Mouse (Mus musculus): ENCODE results near the gene Psmg4. TPM values are rescaled to one million over a fixed set of nuclear protein-coding genes. Genes with fewer than 3 reads are reported as not detected.

Gene Psmg4
- polyA plus RNA-seq, 1 experiment from 2014 or later: 82.3 TPM

GRCm38 (mm10) chr13:34153254-34154011, 9.3 kb upstream of the Psmg4 start:
- H3K36me3 ChIP-seq (ENCODE audit: control insufficient read depth, insufficient read depth): no peaks in the 10 kb centered on the region
- H3K4me1 ChIP-seq (replicated peaks; ENCODE audit: control insufficient read depth, insufficient read depth, low read length): peaks cover 50% of the 10 kb centered on the region
- WGBS: 55% methylated on average over 4 of the region's 5 CpGs
- peak overlapping the region; percentile 28 for H3K4me2 ChIP-seq (ENCODE audit: low read length)
- no peak overlapping the region for H3K4me3 ChIP-seq (replicated peaks; ENCODE audit: low read length)
- H3K9ac ChIP-seq (replicated peaks; ENCODE audit: low read depth, low read length): peak overlapping the region; percentile 7; the same call in 1 of the 2 replicates
- peak; percentile 55 for ATAC-seq
- H3K9me3 ChIP-seq (ENCODE audit: control insufficient read depth, low read length): no peaks in the 10 kb centered on the region
- peak overlapping the region; percentile 89 for H3K27ac ChIP-seq (ENCODE audit: low read length)
- H3K27me3 ChIP-seq (replicated peaks; ENCODE audit: control insufficient read depth, insufficient read depth, low read length): no peaks in the 10 kb centered on the region

- Histone ChIP-seq H3K27ac (ENCODE audit: low read length) (peak overlapping the region; percentile 89), H3K4me1 (replicated peaks; ENCODE audit: control insufficient read depth, insufficient read depth, low read length) (peaks cover 44% of the 10 kb centered on the region), H3K9ac (replicated peaks; ENCODE audit: low read depth, low read length) (peak overlapping the region; percentile 39), H3K27me3 (replicated peaks; ENCODE audit: control insufficient read depth, insufficient read depth, low read length) (no peaks in the 10 kb centered on the region), H3K9me3 (ENCODE audit: control insufficient read depth, low read length) (no peaks in the 10 kb centered on the region), H3K36me3 (ENCODE audit: control insufficient read depth, insufficient read depth) (no peaks in the 10 kb centered on the region), H3K4me3 (replicated peaks; ENCODE audit: low read length) (peak overlapping the region; percentile 29), H3K4me2 (ENCODE audit: low read length) (peak overlapping the region; percentile 49)
- peak; percentile 46 for ATAC-seq
- WGBS: 32% methylated on average over 13 of the region's 13 CpGs
These were observed 8.4 kb upstream of the Psmg4 start for GRCm38 (mm10) chr13:34154217-34154930.

GRCm38 (mm10) chr13:34154931-34155272, 7.9 kb upstream of the Psmg4 start:
- 23% methylated on average over 3 of the region's 3 CpGs for WGBS
- no peaks in the 10 kb centered on the region for H3K9me3 ChIP-seq (ENCODE audit: control insufficient read depth, low read length)
- H3K9ac ChIP-seq (replicated peaks; ENCODE audit: low read depth, low read length): peak overlapping the region; percentile 39
- no peaks in the 10 kb centered on the region for H3K27me3 ChIP-seq (replicated peaks; ENCODE audit: control insufficient read depth, insufficient read depth, low read length)
- H3K27ac ChIP-seq (ENCODE audit: low read length): peak overlapping the region; percentile 89
- peak overlapping the region; percentile 49 for H3K4me2 ChIP-seq (ENCODE audit: low read length)
- peak overlapping the region; percentile 29 for H3K4me3 ChIP-seq (replicated peaks; ENCODE audit: low read length)
- no peaks in the 10 kb centered on the region for H3K36me3 ChIP-seq (ENCODE audit: control insufficient read depth, insufficient read depth)
- 0 out of 2 replicates have a peak, but pooled peaks have one; percentile 22 for ATAC-seq
- peaks cover 39% of the 10 kb centered on the region for H3K4me1 ChIP-seq (replicated peaks; ENCODE audit: control insufficient read depth, insufficient read depth, low read length)

GRCm38 (mm10) chr13:34156133-34156839, 6.5 kb upstream of the Psmg4 start:
- no peak overlapping the region for H3K9ac ChIP-seq (replicated peaks; ENCODE audit: low read depth, low read length)
- H3K4me3 ChIP-seq (replicated peaks; ENCODE audit: low read length): no peak overlapping the region
- peak; percentile 18; the same call in 1 of the 2 replicates for ATAC-seq
- WGBS: 40% methylated on average over 8 of the region's 8 CpGs
- H3K36me3 ChIP-seq (ENCODE audit: control insufficient read depth, insufficient read depth): no peaks in the 10 kb centered on the region
- H3K4me1 ChIP-seq (replicated peaks; ENCODE audit: control insufficient read depth, insufficient read depth, low read length): peaks cover 30% of the 10 kb centered on the region
- H3K27me3 ChIP-seq (replicated peaks; ENCODE audit: control insufficient read depth, insufficient read depth, low read length): no peaks in the 10 kb centered on the region
- H3K27ac ChIP-seq (ENCODE audit: low read length): peak overlapping the region; percentile 58
- H3K9me3 ChIP-seq (ENCODE audit: control insufficient read depth, low read length): no peaks in the 10 kb centered on the region
- no peak overlapping the region for H3K4me2 ChIP-seq (ENCODE audit: low read length)

- Histone ChIP-seq H3K9ac (replicated peaks; ENCODE audit: low read depth, low read length) (no peak overlapping the region), H3K27ac (ENCODE audit: low read length) (peak overlapping the region; percentile 58), H3K4me3 (replicated peaks; ENCODE audit: low read length) (no peak overlapping the region), H3K36me3 (ENCODE audit: control insufficient read depth, insufficient read depth) (no peaks in the 10 kb centered on the region), H3K9me3 (ENCODE audit: control insufficient read depth, low read length) (no peaks in the 10 kb centered on the region), H3K4me1 (replicated peaks; ENCODE audit: control insufficient read depth, insufficient read depth, low read length) (peaks cover 30% of the 10 kb centered on the region), H3K27me3 (replicated peaks; ENCODE audit: control insufficient read depth, insufficient read depth, low read length) (no peaks in the 10 kb centered on the region), H3K4me2 (ENCODE audit: low read length) (no peak overlapping the region)
- WGBS: 70% methylated on average over 2 of the region's 2 CpGs
- ATAC-seq: peak; percentile 21; the same call in 1 of the 2 replicates
These were observed 6.0 kb upstream of the Psmg4 start for GRCm38 (mm10) chr13:34156840-34157185.

GRCm38 (mm10) chr13:34157596-34158157, 5.1 kb upstream of the Psmg4 start:
- no peaks in the 10 kb centered on the region for H3K9me3 ChIP-seq (ENCODE audit: control insufficient read depth, low read length)
- no peaks in the 10 kb centered on the region for H3K36me3 ChIP-seq (ENCODE audit: control insufficient read depth, insufficient read depth)
- no peak for ATAC-seq
- WGBS: 92% methylated on average over 3 of the region's 3 CpGs
- H3K9ac ChIP-seq (replicated peaks; ENCODE audit: low read depth, low read length): no peak overlapping the region
- H3K27me3 ChIP-seq (replicated peaks; ENCODE audit: control insufficient read depth, insufficient read depth, low read length): no peaks in the 10 kb centered on the region
- H3K4me3 ChIP-seq (replicated peaks; ENCODE audit: low read length): no peak overlapping the region
- H3K4me1 ChIP-seq (replicated peaks; ENCODE audit: control insufficient read depth, insufficient read depth, low read length): peaks cover 34% of the 10 kb centered on the region
- no peak overlapping the region for H3K27ac ChIP-seq (ENCODE audit: low read length)
- no peak overlapping the region for H3K4me2 ChIP-seq (ENCODE audit: low read length)

GRCm38 (mm10) chr13:34159926-34160325, 2.8 kb upstream of the Psmg4 start:
- Histone ChIP-seq H3K4me1 (replicated peaks; ENCODE audit: control insufficient read depth, insufficient read depth, low read length) (peaks cover 23% of the 10 kb centered on the region), H3K9ac (replicated peaks; ENCODE audit: low read depth, low read length) (no peak overlapping the region), H3K4me2 (ENCODE audit: low read length) (no peak overlapping the region), H3K9me3 (ENCODE audit: control insufficient read depth, low read length) (no peaks in the 10 kb centered on the region), H3K27me3 (replicated peaks; ENCODE audit: control insufficient read depth, insufficient read depth, low read length) (no peaks in the 10 kb centered on the region), H3K27ac (ENCODE audit: low read length) (no peak overlapping the region), H3K36me3 (ENCODE audit: control insufficient read depth, insufficient read depth) (no peaks in the 10 kb centered on the region), H3K4me3 (replicated peaks; ENCODE audit: low read length) (no peak overlapping the region)
- no peak for ATAC-seq
- 100% methylated on average over 1 of the region's 1 CpGs for WGBS

- Histone ChIP-seq H3K9ac (replicated peaks; ENCODE audit: low read depth, low read length) (peak overlapping the region; percentile 63), H3K4me2 (ENCODE audit: low read length) (peak overlapping the region; percentile 62), H3K27ac (ENCODE audit: low read length) (no peak overlapping the region; the same call in 1 of the 2 replicates), H3K4me1 (replicated peaks; ENCODE audit: control insufficient read depth, insufficient read depth, low read length) (peaks cover 11% of the 10 kb centered on the region), H3K4me3 (replicated peaks; ENCODE audit: low read length) (peak overlapping the region; percentile 69), H3K36me3 (ENCODE audit: control insufficient read depth, insufficient read depth) (peaks cover 7% of the 10 kb centered on the region), H3K27me3 (replicated peaks; ENCODE audit: control insufficient read depth, insufficient read depth, low read length) (no peaks in the 10 kb centered on the region), H3K9me3 (ENCODE audit: control insufficient read depth, low read length) (no peaks in the 10 kb centered on the region)
- 37% methylated on average over 12 of the region's 12 CpGs for WGBS
- peak; percentile 69 for ATAC-seq
These were observed 676 bp downstream of the Psmg4 start for GRCm38 (mm10) chr13:34163304-34163975.

Data from forebrain, embryonic 16.5 days (tissue).